ENCODE assay signal across 27 mouse cellular contexts in genomic region chr14:27901772-27902171, GRCm38 (mm10).
DNase-seq lines count a peak whose midpoint lies in the region; ATAC-seq and TF ChIP-seq lines count a peak whose summit lies in the region.
"Had no signal": no experiment of that assay in that cellular context is flagged by ENCODE, and none has a peak within 500 bp of the region (broad histone marks: within the 10 kb centered on the region; RNA-seq: fewer than 3 reads in every experiment).

No protein-coding gene starts in this region.

- no peak for DNase-seq in frontal cortex, postnatal 36 days (ENCODE audit: low spot score in 2 of 2)
- DNase-seq in layer of hippocampus, adult 2 months (ENCODE audit: low spot score in 2 of 2) = no peak
- DNase-seq in layer of hippocampus, adult 8-10 months (ENCODE audit: low spot score in 2 of 2) = no peak
- DNase-seq in right cerebral cortex, adult 18-20 months = peak; percentile 55
- DNase-seq in right cerebral cortex, postnatal 25 days = no peak
- DNase-seq in adrenal gland, postnatal 14 days = no peak
- DNase-seq: adrenal gland, postnatal 36 days; cerebellum, adult 11-12 months; cerebellum, postnatal 10 days; gastrocnemius, postnatal 14 days; heart, adult 11 months; kidney, adult 18-20 months; kidney, postnatal 4 days; liver; lung, postnatal 4 days; retina, postnatal 1 day; right cerebral cortex, postnatal 4 days; thymus, postnatal 14 days had no signal

- ATAC-seq in frontal cortex, adult (ENCODE audit: low TSS enrichment) = peak; percentile 79
- ATAC-seq: CD4-positive, CD25-positive, alpha-beta regulatory T cell, adult 4 months had no signal

- no peak for TF ChIP-seq CTCF in layer of hippocampus, adult 2 months (conservative IDR thresholded peaks at IDR 0.05)

- H3K27ac ChIP-seq in layer of hippocampus, adult 2 months = peak overlapping the region; percentile 65; the same call in 1 of the 2 replicates
- H3K27ac ChIP-seq: embryonic facial prominence, embryonic 12.5 days; forebrain, embryonic 12.5 days; liver, embryonic 15.5 days; lung, embryonic 15.5 days; neural tube, embryonic 13.5 days had no signal

- no peak overlapping the region for H3K4me3 ChIP-seq in layer of hippocampus, adult 2 months
- H3K4me3 ChIP-seq: embryonic facial prominence, embryonic 12.5 days; erythroblast, embryonic 14.5 days; forebrain, embryonic 12.5 days; heart, embryonic 15.5 days; liver, embryonic 15.5 days; lung, embryonic 15.5 days; neural tube, embryonic 13.5 days had no signal
